Mouse (Mus musculus): ENCODE data around the gene Krt75. TPM values are rescaled to one million over a fixed set of nuclear protein-coding genes. Genes with fewer than 3 reads are reported as not detected.

Krt75 gene
- polyA plus RNA-seq (2015; fragmentation: Nextera tagmentation; extraction: Ambion mirVana) = 0.05 and 0.47 TPM in 2 replicates

DNA sequence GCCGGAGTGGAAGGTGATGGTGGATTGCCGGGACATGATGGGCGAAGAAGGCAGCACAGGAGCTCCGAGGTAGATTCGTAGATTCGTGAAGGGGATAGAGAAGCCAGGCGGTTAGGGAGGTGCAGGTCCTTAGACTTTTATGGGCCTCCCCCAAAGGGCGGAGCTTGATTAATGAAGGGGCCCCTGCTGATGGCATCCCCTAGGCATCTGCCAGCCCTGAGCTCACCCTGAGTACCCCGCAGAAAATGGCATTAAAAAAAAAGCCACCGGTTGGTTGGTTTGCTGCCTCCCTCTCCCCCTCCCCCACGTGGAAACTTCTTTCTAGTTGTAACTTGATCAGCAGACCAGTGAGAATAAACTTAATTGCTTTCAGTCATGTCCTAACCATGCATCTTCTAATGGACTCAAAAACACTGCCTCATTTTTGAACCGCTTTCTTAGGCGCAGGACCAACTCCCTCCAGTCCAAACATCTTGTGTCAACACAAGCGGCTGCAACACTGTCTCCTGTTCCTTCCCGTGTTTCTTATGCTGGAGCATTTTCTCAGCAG, at the start of gene Krt75:
TSS of gene Krt75 (minus strand) at position 109 of the 550 bp plus-strand sequence.
- no peak within 1 kb of the TSS for H3K4me2 ChIP-seq

DNA sequence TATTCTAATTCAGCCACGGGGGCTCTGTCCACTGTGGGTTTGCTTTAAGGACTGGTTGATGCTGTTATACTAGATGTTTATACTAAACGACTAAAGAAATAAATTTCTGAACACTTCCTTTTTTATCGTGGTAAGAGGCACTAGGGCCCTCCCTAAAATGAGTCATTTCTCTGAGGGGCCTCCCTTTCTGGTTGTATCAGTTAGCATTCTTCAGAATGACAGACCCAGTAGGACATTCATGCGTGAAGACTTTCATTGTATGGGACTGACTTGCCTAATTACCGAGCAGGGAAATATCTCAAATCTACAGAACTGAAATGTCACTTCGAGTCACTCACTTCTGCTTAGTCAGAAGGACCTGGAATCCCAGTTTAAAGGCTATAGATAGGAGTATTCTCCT, 25.4 kb upstream of the Krt75 start:
- H3K36me3 ChIP-seq = no peaks in the 10 kb centered on the region
- no peak overlapping the region for H3K4me2 ChIP-seq
- H3K27ac ChIP-seq = no peak overlapping the region
- ATAC-seq (replicated peaks; ENCODE audit: insufficient number of reproducible peaks, insufficient read depth, low FRiP score, low read depth) = no peak
- H3K9me3 ChIP-seq (replicated peaks) = no peaks in the 10 kb centered on the region
- no peaks in the 10 kb centered on the region for H3K4me1 ChIP-seq (replicated peaks)
- H3K4me3 ChIP-seq = no peak overlapping the region
- WGBS = 56% methylated on average over 6 of the region's 6 CpGs
- H3K27me3 ChIP-seq = no peaks in the 10 kb centered on the region
- H3K9ac ChIP-seq = no peak overlapping the region

More for the DNA sequence above, at the start of gene Krt75:
- ATAC-seq (replicated peaks; ENCODE audit: insufficient number of reproducible peaks, insufficient read depth, low FRiP score, low read depth) = no peak
- no peaks in the 10 kb centered on the region for H3K4me1 ChIP-seq (replicated peaks)
- H3K4me3 ChIP-seq = no peak within 1 kb of the TSS
- no peak within 1 kb of the TSS for H3K27ac ChIP-seq
- H3K36me3 ChIP-seq = no peaks in the 10 kb centered on the region
- WGBS = 60% methylated on average over 15 of the region's 15 CpGs
- H3K27me3 ChIP-seq = 0 out of 2 replicates have a peak, but pooled peaks cover 18% of the 10 kb centered on the region
- no peaks in the 10 kb centered on the region for H3K9me3 ChIP-seq (replicated peaks)
- H3K9ac ChIP-seq = no peak within 1 kb of the TSS

DNA sequence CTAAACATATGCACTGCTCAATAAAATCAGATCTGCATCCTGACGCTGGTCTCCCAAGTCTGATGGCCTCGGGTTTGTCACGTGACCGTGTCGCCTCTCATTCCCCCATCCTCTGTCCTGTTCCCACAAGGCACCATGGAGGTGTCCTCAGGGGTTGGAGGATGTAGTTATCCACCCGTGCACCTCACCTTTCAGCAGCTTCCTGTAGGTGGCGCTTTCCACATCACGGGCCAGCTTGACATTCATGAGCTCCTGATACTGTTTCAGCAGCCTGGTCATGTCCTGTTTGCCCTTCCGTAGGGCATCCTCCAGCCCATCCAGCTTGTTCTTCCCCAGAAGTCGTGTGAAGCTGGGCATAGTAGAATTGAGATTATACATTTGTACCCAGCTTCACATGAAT, 14.5 kb upstream of the Krt75 start:
- no peaks in the 10 kb centered on the region for H3K9me3 ChIP-seq (replicated peaks)
- no peak overlapping the region for H3K4me3 ChIP-seq
- no peaks in the 10 kb centered on the region for H3K36me3 ChIP-seq
- 72% methylated on average over 10 of the region's 10 CpGs for WGBS
- H3K27ac ChIP-seq = no peak overlapping the region
- no peak overlapping the region for H3K4me2 ChIP-seq
- H3K27me3 ChIP-seq = 0 out of 2 replicates have a peak, but pooled peaks cover 10% of the 10 kb centered on the region
- H3K4me1 ChIP-seq (replicated peaks) = no peaks in the 10 kb centered on the region
- no peak for ATAC-seq (replicated peaks; ENCODE audit: insufficient number of reproducible peaks, insufficient read depth, low FRiP score, low read depth)
- no peak overlapping the region for H3K9ac ChIP-seq

DNA sequence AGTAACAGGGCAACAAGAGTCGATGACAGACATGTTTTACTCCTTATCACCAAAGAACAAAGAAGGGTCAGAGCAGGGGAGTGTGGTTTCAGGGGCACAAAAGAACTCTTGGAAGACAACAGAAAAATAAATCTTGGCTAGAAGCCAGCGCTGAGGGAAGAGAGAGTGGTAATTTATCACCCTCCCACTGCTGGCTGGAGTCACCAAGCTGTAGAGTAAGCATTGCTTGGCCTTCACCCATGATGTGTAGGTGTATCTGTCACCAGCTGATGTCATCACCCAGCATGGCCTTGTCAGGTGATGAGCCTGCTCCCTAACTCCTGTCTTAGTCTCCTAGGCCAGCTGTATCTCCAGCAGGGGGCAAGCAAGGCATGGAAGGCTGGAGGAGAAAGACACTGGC, 10.8 kb upstream of the Krt75 start:
- Histone ChIP-seq H3K4me1 (replicated peaks) (no peaks in the 10 kb centered on the region), H3K4me2 (no peak overlapping the region), H3K36me3 (no peaks in the 10 kb centered on the region), H3K9me3 (replicated peaks) (no peaks in the 10 kb centered on the region), H3K27ac (no peak overlapping the region), H3K9ac (no peak overlapping the region), H3K27me3 (0 out of 2 replicates have a peak, but pooled peaks cover 10% of the 10 kb centered on the region), H3K4me3 (no peak overlapping the region)
- ATAC-seq (replicated peaks; ENCODE audit: insufficient number of reproducible peaks, insufficient read depth, low FRiP score, low read depth) = no peak
- 26% methylated on average over 2 of the region's 2 CpGs for WGBS

DNA sequence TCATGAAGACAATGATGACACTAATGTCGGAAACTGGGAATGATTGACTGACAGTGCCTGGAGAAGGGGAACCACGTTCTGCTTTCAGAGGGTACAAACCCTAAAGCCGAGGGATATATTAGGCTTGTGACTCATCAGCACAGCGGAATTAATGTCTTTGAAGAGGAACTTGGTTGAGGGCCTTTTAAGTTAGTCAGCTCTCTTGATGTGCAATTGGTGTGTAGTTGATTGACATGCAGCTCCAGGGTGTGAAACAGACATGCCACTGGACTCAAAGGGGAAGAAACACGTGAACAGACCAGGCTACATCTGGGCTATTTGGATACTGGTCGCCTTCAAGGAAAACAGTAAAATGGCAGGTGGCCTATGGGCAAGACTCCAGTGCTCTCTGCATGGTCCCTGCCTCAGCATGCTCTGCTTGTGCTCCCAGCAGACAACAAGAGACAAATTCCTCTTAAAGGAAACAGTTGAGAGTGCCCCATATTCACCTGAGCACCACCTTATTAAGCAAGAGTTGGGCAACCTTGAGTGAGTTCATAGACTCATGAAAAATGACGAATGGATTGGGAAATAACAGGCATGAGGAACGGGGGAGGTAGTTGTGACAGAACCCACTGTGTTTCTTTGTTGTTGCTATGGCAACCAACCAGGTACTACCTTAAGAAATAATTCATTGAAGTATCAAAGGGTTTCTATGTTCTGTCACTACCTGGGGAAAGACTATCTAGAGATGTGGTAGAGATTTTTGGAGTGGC, 9.7 kb upstream of the Krt75 start:
- ATAC-seq (replicated peaks; ENCODE audit: insufficient number of reproducible peaks, insufficient read depth, low FRiP score, low read depth) = no peak
- WGBS = 68% methylated on average over 8 of the region's 8 CpGs
- Histone ChIP-seq H3K36me3 (no peaks in the 10 kb centered on the region), H3K9me3 (replicated peaks) (no peaks in the 10 kb centered on the region), H3K4me3 (no peak overlapping the region), H3K9ac (no peak overlapping the region), H3K27me3 (0 out of 2 replicates have a peak, but pooled peaks cover 10% of the 10 kb centered on the region), H3K27ac (no peak overlapping the region), H3K4me2 (no peak overlapping the region), H3K4me1 (replicated peaks) (no peaks in the 10 kb centered on the region)

DNA sequence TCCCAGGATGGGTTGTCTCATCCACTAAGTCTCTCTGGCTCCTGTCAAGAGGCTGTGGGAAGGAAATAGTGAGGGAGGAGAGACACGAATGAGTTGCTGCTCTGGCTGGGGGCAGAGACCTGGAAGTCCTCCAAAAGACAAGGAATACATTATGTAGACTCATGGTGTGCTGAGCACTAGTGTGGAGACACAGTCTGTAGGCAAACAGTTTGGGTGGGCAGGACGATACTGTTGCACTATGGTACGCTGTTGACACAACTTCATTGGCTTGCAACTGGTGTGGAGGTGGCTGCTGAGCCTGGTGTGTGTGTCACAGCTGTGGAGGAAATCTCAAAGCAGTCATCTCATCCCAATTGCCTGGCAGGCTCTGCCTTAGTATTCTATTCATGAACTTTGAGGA, 8.0 kb upstream of the Krt75 start:
- no peak for ATAC-seq (replicated peaks; ENCODE audit: insufficient number of reproducible peaks, insufficient read depth, low FRiP score, low read depth)
- H3K27ac ChIP-seq = no peak overlapping the region
- no peak overlapping the region for H3K4me3 ChIP-seq
- no peaks in the 10 kb centered on the region for H3K4me1 ChIP-seq (replicated peaks)
- WGBS = 67% methylated on average over 3 of the region's 3 CpGs
- no peaks in the 10 kb centered on the region for H3K9me3 ChIP-seq (replicated peaks)
- 0 out of 2 replicates have a peak, but pooled peaks cover 2% of the 10 kb centered on the region for H3K27me3 ChIP-seq
- H3K36me3 ChIP-seq = no peaks in the 10 kb centered on the region
- no peak overlapping the region for H3K4me2 ChIP-seq
- no peak overlapping the region for H3K9ac ChIP-seq

DNA sequence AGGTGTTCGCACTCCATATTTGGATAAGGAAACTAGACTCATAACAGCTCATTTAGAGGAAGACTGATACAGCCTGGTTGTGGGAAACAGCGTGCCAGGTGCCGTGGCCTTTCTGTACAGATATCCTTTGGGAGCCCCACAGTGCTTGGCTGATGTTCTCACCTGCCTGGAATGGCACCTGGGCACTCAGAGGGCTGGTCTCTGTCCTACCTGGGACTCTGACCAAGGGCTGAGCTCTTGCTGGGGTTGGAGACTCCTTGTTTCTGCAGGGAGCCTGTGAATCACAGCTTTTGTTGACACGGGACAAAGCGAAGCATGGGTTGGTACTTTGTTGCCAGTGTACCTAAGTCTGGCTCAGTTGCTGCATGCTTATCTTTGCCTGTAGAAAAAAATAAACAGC, 1.8 kb upstream of the Krt75 start:
- Histone ChIP-seq H3K4me2 (no peak overlapping the region), H3K9me3 (replicated peaks) (no peaks in the 10 kb centered on the region), H3K4me3 (no peak overlapping the region), H3K27me3 (0 out of 2 replicates have a peak, but pooled peaks cover 14% of the 10 kb centered on the region), H3K4me1 (replicated peaks) (no peaks in the 10 kb centered on the region), H3K27ac (no peak overlapping the region), H3K36me3 (no peaks in the 10 kb centered on the region), H3K9ac (no peak overlapping the region)
- WGBS = 64% methylated on average over 5 of the region's 5 CpGs
- no peak for ATAC-seq (replicated peaks; ENCODE audit: insufficient number of reproducible peaks, insufficient read depth, low FRiP score, low read depth)

DNA sequence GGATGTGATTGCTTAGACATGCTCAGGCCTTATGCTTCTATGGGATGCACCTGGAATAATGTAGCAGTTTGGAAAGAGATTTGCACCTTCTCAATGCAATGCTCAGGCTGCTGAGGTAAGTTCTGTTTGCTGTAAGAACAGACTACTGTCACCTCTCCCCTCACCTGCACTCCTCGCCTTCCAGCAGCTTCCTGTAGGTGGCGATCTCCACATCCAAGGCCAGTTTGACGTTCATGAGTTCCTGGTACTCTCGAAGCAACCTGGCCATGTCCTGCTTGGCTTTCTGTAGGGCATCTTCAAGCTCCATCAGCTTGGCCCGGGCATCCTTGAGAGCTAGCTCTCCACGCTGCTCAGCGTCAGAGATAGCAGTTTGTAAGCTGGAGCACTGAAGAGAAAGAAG, 5.9 kb downstream of the Krt75 start:
- WGBS = 43% methylated on average over 7 of the region's 7 CpGs
- Histone ChIP-seq H3K36me3 (no peaks in the 10 kb centered on the region), H3K4me1 (replicated peaks) (no peaks in the 10 kb centered on the region), H3K4me3 (no peak overlapping the region), H3K9me3 (replicated peaks) (no peaks in the 10 kb centered on the region), H3K27ac (no peak overlapping the region), H3K9ac (no peak overlapping the region), H3K4me2 (no peak overlapping the region), H3K27me3 (peaks cover 25% of the 10 kb centered on the region)
- ATAC-seq (replicated peaks; ENCODE audit: insufficient number of reproducible peaks, insufficient read depth, low FRiP score, low read depth) = no peak

DNA sequence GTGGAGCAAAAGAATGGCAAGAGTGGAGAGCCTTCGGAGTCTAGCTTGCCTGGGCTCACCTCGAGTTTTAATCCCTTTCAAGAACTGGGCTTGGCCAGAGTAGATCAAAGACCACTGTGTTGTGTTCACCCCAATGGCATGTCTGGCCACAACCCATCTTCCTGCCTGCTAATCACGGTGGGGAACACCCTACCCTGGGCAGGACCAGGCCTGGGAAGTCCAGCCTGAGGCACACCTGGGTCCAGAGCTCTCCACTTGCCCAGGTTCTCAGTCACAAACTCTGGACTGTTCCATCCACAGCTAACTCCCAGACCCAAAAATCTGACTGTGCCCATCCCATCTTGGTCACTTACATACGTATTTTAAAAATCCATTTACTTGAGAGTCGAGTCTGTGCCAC, 10.9 kb downstream of the Krt75 start, which contains the start of gene Krt90:
TSS of gene Krt90 (minus strand) at position 101 of the 400 bp plus-strand sequence.
- H3K9ac ChIP-seq = no peak within 1 kb of the TSS
- no peaks in the 10 kb centered on the region for H3K4me1 ChIP-seq (replicated peaks)
- no peaks in the 10 kb centered on the region for H3K36me3 ChIP-seq
- ATAC-seq (replicated peaks; ENCODE audit: insufficient number of reproducible peaks, insufficient read depth, low FRiP score, low read depth) = no peak
- H3K9me3 ChIP-seq (replicated peaks) = no peaks in the 10 kb centered on the region
- 59% methylated on average over 5 of the region's 5 CpGs for WGBS
- H3K4me3 ChIP-seq = no peak within 1 kb of the TSS
- H3K27ac ChIP-seq = no peak within 1 kb of the TSS
- H3K27me3 ChIP-seq = peaks cover 29% of the 10 kb centered on the region
- H3K4me2 ChIP-seq = no peak within 1 kb of the TSS

DNA sequence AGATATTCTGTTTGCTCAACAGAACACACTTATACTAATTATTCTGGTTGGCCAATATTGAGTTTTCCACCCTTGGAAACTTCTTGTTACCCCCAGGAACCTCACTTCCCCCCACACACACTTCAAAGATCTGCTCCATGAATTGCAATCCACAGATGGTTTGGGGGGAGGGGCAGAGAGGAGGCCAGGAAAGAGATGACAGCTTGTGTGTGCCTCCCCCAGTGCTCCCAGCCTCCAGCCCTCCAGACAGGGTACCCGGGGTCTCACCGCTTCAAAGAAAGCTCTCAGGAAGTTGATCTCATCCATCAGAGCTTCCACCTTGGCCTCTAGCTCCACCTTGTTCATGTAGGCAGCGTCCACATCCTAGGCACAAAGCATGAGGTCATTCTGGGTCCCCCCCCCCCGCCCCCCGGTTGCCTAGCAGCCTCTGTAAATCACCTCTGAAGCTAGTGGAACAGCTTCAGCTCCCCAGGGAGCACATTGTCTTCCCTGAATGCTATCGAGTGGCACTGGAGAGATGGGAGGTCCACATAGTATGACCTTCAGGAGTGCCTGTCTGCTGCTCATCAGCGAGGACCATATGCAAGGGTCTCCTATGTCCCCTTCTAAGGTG, 15.6 kb downstream of the Krt75 start:
- peaks cover under 1% of the 10 kb centered on the region for H3K4me1 ChIP-seq (replicated peaks)
- H3K27me3 ChIP-seq = peaks cover 27% of the 10 kb centered on the region
- no peak for ATAC-seq (replicated peaks; ENCODE audit: insufficient number of reproducible peaks, insufficient read depth, low FRiP score, low read depth)
- H3K4me2 ChIP-seq = no peak overlapping the region
- H3K27ac ChIP-seq = no peak overlapping the region
- H3K36me3 ChIP-seq = no peaks in the 10 kb centered on the region
- no peaks in the 10 kb centered on the region for H3K9me3 ChIP-seq (replicated peaks)
- H3K9ac ChIP-seq = no peak overlapping the region
- WGBS = 25% methylated on average over 7 of the region's 7 CpGs
- no peak overlapping the region for H3K4me3 ChIP-seq

DNA sequence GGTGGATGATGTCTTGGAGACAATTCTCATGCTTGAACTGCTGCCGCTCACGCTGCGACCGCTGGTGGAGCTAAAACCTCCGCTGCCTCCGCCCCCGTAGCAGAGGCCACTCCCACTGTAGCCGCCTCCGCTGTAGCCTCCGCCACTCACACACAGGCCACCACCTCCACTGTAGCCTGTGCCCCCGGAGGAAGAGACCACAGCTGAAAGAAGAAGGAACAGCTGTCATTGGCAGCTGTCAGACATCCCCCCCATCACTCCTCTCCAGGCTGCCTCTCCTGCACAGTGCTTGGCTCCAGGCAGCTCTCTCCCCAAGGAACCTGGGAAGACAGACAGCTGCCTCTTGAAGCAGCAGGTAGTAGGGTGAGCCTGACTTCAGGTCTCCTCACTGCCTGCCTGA, 20.5 kb downstream of the Krt75 start:
- H3K4me3 ChIP-seq = no peak overlapping the region
- no peaks in the 10 kb centered on the region for H3K36me3 ChIP-seq
- H3K4me1 ChIP-seq (replicated peaks) = peaks cover 5% of the 10 kb centered on the region
- H3K27ac ChIP-seq = no peak overlapping the region
- H3K9ac ChIP-seq = no peak overlapping the region
- 2% methylated on average over 11 of the region's 11 CpGs for WGBS
- peak overlapping the region; percentile 13; the same call in 1 of the 2 replicates for H3K4me2 ChIP-seq
- no peaks in the 10 kb centered on the region for H3K9me3 ChIP-seq (replicated peaks)
- peaks cover 46% of the 10 kb centered on the region for H3K27me3 ChIP-seq
- no peak for ATAC-seq (replicated peaks; ENCODE audit: insufficient number of reproducible peaks, insufficient read depth, low FRiP score, low read depth)

All from heart, embryonic 15.5 days (tissue).